Mouse (Mus musculus): Measurements from ENCODE around the gene Tk1.

- TF ChIP-seq CTCF (IDR thresholded peaks at IDR 0.05; ENCODE audit: low read depth) (no peak), EP300 (IDR thresholded peaks at IDR 0.05; ENCODE audit: low read depth) (no peak)
Measured at GRCm38 (mm10) chr11:117770407-117770806, 55.5 kb downstream of the Tk1 start.
